Mouse (Mus musculus): ENCODE data around the gene Tnn. TPM values are rescaled to one million over a fixed set of nuclear protein-coding genes. Genes with fewer than 3 reads are reported as not detected.

The Tnn gene
- total RNA-seq, 2 experiments from 2014 or later = not detected

DNA sequence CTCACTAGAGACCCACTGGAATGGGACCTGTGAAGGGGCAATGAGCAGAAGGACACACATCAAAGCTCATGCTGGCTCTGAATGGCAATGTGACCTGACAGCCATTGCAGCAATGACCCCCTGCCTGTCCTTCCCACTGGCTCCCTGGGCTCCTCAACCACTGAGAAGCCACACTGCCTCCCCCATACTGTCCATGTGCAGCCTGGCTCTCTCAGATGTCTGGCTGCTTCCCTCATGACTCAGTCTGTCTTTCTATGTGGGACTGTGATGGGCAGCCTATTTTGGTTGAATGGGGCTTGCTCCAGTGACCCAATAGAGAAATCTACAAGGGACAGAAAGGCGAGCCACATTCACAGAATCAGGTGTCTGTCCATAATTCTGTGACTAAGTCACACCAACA is 70.7 kb downstream of the Tnn start:
- no peak for DNase-seq (ENCODE audit: low spot score)

DNA sequence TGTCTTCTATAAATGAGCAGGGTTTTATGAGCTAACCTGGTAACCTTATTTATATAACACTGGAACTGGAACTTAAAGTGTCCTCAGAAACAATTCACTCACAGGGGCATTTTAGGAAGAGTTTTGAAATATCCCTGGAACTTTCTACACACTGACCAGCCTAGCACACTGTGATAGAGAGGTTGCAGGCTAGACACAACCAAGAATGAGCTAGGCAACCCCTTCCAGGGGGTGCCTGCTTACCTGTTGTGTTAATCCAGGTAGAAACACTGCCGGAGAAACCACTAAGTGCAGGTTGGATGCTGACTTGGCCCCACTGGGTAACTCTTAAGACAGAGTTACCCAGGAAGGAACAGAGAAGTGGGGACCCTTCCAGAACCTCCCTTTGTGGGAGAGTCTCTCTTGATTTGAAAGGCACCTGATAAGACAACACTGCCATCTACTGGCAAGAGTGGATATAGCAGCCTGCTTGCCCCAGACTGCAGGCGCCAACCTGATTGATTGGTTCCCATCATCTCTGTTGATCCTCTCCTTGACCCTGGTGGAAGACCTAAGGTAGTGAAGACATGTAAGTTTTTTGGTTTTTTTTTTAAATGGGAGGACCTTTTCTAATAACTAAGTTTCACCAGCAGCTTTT is 72.5 kb downstream of the Tnn start:
- peak; percentile 83 for DNase-seq (ENCODE audit: low spot score)

GRCm38 (mm10) chr1:160078882-160079661 is 74.3 kb downstream of the Tnn start:
- peak; percentile 60 for DNase-seq (ENCODE audit: low spot score)

DNA sequence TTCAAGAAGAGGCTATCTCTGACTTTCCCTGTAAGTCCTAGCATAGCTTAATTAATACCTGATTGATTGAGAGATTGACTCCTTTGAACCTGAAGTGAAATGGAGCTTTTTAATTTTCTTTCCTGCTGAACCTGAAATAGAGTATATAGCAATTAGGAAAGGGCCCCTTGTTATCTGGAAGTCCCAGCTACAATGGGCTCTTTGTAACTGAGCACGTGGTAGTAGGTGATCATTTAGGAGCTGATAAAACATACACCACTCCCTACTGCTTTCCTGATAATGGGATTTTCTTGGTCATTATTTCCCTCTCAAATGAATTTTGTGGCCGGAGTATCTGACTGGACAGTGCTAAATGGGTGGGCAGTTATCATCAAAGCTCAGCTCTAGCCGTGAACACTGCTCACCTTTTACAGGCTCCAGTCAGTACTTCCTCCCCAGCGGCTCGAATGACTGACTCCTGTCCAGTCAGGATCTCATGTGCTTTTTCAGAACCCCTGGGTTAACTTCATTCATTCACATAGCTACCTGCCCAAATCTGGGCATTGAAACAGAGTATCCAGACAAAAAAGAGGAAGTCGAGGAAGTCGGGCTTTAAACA is 88.7 kb downstream of the Tnn start:
- no peak for DNase-seq (ENCODE audit: low spot score)

GRCm38 (mm10) chr1:160061725-160062366 is 91.5 kb downstream of the Tnn start:
- peak; percentile 26 for DNase-seq (ENCODE audit: low spot score)

GRCm38 (mm10) chr1:160061321-160061720 is 92.1 kb downstream of the Tnn start:
- no peak for DNase-seq (ENCODE audit: low spot score)

DNA sequence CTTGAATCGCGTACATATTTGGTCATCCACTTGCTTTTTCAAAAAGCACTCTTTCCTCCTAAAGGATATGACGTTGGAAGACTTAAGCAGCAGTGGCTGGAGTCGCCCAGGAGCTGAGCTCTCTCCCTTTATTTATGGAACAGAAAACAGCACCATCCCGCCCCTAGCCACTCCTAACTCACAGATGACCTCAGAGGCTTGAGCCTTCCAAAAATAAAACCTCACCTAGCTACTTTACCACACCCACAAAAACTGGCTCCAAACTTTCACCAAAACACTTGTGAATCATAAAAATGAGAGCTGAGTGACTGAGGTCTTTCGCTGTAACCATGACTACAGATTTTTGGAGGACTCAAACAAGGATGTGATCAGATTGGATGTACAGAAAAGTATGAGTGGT is 92.8 kb downstream of the Tnn start:
- peak; percentile 43 for DNase-seq (ENCODE audit: low spot score)

DNA sequence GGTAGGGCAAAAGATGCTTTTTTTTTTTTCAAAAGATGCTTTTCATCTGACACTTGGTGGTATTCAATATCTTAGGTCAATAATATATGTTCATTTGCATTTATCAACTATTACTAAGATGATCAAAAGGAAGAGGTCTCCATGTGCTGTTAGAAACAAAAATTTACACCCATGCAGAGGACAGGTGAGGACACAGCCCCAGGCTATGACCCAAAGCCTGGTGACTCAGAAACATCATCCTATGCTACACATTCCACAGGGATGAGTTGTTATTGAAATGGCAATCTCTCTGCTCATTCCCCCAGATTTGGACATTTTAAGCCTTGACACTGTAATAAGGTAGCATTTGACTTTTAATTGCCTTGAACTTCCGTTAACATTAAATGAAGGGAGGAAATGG is 93.5 kb downstream of the Tnn start:
- DNase-seq (ENCODE audit: low spot score) = no peak

GRCm38 (mm10) chr1:160057657-160058056 is 95.7 kb downstream of the Tnn start:
- DNase-seq (ENCODE audit: low spot score) = no peak

GRCm38 (mm10) chr1:160054366-160055078 is 98.9 kb downstream of the Tnn start:
- DNase-seq (ENCODE audit: low spot score) = no peak

DNA sequence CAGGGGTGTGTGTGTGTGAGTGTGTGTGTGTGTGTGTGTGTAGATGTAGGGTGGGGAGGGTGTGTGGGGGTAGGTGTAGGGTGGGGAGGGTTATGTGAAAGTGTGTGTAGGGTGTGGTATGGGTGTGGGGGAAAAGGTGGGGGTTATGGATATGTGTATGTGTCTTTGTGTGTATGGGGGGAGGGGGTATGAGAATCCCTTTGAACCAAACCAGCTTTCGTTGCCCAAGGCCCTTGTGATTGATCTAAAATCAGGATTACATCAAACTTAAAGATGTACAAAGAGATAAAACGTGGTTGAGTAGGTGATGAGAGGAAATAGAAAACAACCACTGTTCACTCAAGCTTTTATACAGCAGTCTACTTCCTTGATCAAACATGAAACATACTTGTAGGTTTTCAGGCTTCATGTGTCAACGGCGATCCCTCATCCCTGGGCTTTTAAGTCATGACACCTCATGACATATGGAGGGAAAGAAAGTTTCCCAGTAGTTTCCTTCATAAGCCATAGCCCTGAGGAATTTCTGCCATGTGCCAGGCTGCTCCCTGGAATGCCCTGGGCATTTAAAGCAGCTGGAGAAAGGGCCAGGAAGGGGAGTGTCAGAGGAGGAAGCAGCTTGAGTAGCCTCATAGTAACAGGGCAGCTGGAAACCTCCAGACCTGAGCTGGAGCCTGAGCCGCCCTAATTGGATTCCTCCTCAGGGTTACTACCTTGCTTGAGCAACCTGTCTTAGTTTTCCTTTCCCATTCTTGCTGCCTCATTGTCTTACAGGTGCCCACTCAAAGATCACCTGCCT is 99.7 kb downstream of the Tnn start:
- no peak for DNase-seq (ENCODE audit: low spot score)

- no peak for DNase-seq (ENCODE audit: low spot score)
Measured at GRCm38 (mm10) chr1:160052556-160053315, 100.6 kb downstream of the Tnn start.

DNA sequence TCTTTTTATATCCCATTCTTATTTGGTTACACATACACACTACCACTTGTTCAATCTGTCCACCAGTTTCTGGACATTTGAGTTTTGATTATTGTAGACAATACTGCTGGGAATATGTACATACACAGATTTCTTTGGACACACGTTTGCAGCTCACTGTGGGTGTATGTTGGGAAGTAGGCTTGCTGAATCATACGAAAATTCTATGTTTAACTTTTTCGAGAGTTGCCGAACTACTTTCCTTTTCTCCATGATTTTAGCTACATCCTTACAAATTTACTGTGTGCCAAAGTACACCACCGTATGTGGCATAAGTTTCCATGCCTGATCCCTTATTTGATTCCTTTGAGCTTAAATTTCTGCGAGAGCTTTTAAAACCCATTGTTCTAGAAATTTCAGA is 102.5 kb downstream of the Tnn start:
- DNase-seq (ENCODE audit: low spot score) = no peak

- no peak for DNase-seq (ENCODE audit: low spot score)
Measured at GRCm38 (mm10) chr1:160049131-160049880, 104.1 kb downstream of the Tnn start.

DNA sequence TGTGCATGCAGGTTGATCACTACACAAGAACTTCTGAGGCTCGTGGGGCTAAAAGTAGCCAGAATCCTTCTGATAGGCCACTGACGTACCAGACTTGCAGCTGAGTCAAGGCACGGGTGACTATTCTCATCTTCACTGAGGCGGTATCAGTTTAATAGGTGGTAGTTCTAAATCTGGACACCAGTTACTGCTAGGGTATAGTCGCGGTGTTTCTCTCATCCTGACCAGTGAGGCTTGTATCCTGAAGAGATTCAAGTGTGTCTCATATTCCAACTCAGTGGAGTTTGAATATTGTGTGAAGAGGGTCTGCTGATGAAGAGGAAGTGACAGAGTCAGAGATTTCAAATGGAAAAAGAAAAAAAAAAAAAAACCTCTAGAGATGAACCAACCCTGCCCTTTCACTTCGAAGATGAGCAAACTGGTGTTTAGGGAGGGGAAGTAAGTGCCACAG is 105.9 kb downstream of the Tnn start:
- DNase-seq (ENCODE audit: low spot score) = no peak

GRCm38 (mm10) chr1:160046786-160047185 is 106.6 kb downstream of the Tnn start:
- no peak for DNase-seq (ENCODE audit: low spot score)

- no peak for DNase-seq (ENCODE audit: low spot score)
Measured at GRCm38 (mm10) chr1:160045971-160046370, 107.4 kb downstream of the Tnn start.

- DNase-seq (ENCODE audit: low spot score) = peak; percentile 27
Measured at GRCm38 (mm10) chr1:160045056-160045715, 108.2 kb downstream of the Tnn start.

Data from gastrocnemius, adult 18-20 months (tissue).